Mouse (Mus musculus) midbrain, embryonic 11.5 days (tissue): ENCODE results near the gene Nkx2-2. TPM values are rescaled to one million over a fixed set of nuclear protein-coding genes. Genes with fewer than 3 reads are reported as not detected.

Experiments used
- ATAC-seq: fragments of 200-750 bp; cut with Nextera tagmentation; 2 replicates; pipeline ENCODE4 v1.8.0; 2017; ENCODE audit warnings: moderate TSS enrichment, moderate library complexity; ENCODE audit not compliant: low FRiP score
- DNase-seq: peaks from one replicate; pipeline ENCODE4 v3.0.0; 2015; ENCODE audit warnings: low spot score; ENCODE audit errors: missing footprints
- H3K27ac ChIP-seq: fragments of 300-500 bp; sonication (generic); 2 replicates; pipeline ENCODE4 v1.5.1; 2014; ENCODE audit warnings: low read depth, low read length
- H3K27me3 ChIP-seq: fragments of 300-500 bp; sonication (generic); 2 replicates; pipeline ENCODE4 v1.6.1; 2014; ENCODE audit warnings: mild to moderate bottlenecking, low read length, moderate library complexity, mixed read lengths; ENCODE audit not compliant: control insufficient read depth, insufficient read depth
- H3K36me3 ChIP-seq: fragments of 300-500 bp; sonication (generic); 2 replicates; pipeline ENCODE4 v1.6.1; 2014; ENCODE audit warnings: mild to moderate bottlenecking, low read length, moderate library complexity, mixed read lengths; ENCODE audit not compliant: control insufficient read depth, insufficient read depth
- H3K4me1 ChIP-seq: fragments of 300-500 bp; sonication (generic); 2 replicates; pipeline ENCODE4 v1.6.1; 2014; ENCODE audit warnings: low read length; ENCODE audit not compliant: control insufficient read depth, insufficient read depth
- H3K4me2 ChIP-seq: fragments of 300-500 bp; sonication (generic); 2 replicates; pipeline ENCODE4 v1.6.1; 2014; ENCODE audit warnings: mild to moderate bottlenecking, moderate library complexity
- H3K4me3 ChIP-seq: fragments of 300-500 bp; sonication (generic); 2 replicates; pipeline ENCODE4 v1.5.1; 2014; ENCODE audit warnings: low read depth, low read length
- H3K9ac ChIP-seq: fragments of 300-500 bp; sonication (generic); 2 replicates; pipeline ENCODE4 v1.6.1; 2014; ENCODE audit warnings: low read length
- H3K9me3 ChIP-seq: fragments of 300-500 bp; sonication (generic); 2 replicates; pipeline ENCODE4 v1.6.1; 2016; ENCODE audit warnings: low read length; ENCODE audit not compliant: control insufficient read depth
- WGBS: fragments of 180-500 bp; shearing (Covaris S2); extraction: QIAGEN DNeasy Blood & Tissue Kit; methylation state at CpG from one replicate; pipeline ENCODE4 v1.1.7; 2014; 5-methylcytosine and 5-hydroxymethylcytosine counted together
- polyA plus RNA-seq: library from polyadenylated mRNA; unstranded; fragments of >200 nt; fragmentation: Nextera tagmentation; extraction: Ambion mirVana; gene quantifications from 2 replicates; pipeline ENCODE4 v1.2.1, GENCODE M21; 2014

Gene Nkx2-2
- polyA plus RNA-seq: 14.7 and 16.8 TPM in 2 replicates

DNA sequence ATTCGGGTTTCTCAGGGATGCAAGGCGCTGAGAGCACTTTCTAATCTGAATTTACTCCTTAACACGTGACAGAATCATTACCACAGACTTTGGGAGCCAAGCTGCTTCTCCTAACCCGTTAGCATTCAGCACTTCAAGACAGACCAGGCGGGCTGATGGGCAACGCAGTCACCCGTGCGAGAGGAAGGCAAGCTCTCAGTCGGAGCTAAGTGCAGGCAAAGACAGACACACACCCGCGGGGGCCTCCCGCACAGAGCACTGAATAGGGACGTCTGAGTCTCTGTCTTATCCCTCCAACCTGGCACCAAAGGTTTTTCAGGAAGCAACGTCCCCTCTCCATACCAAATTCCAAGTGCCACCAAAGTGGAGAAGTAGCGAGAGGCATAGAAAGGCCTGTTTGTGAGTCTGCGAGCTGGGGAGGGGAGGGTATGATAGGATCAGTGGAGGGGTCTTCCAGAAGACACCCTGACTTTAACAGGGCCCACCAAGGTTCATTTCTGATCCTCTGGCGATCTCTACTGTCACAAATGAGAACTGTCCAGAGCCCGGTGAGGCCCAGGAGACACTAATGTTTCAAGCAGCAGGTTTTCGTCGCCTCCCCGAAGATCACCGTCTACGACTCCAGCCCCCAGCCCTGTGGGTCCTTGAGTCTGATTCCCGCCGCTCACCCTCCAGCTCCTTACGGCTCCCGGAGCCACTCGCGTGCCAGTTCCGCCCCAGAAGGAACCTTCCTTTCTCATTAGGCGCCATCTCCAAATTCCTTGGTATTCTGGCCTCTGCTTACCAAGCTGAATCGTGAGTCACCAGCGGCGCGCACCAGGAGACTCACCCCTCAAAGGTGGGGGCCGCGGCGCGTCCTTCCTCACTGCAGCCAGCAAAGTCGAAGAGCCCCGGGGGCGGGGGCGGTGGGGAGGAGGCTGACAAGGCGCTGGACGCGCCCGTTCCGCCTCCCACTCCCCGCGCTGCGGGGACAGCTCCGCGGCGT lies at the start of gene Nkx2-2:
Gene Nkx2-2 (minus strand): TSS at position 973 of the 985 bp plus-strand sequence.
- H3K9ac ChIP-seq: peak within 1 kb of the TSS; percentile 44
- DNase-seq (peak; percentile 97), ATAC-seq (peak; percentile 49; the same call in 1 of the 2 replicates)

DNA sequence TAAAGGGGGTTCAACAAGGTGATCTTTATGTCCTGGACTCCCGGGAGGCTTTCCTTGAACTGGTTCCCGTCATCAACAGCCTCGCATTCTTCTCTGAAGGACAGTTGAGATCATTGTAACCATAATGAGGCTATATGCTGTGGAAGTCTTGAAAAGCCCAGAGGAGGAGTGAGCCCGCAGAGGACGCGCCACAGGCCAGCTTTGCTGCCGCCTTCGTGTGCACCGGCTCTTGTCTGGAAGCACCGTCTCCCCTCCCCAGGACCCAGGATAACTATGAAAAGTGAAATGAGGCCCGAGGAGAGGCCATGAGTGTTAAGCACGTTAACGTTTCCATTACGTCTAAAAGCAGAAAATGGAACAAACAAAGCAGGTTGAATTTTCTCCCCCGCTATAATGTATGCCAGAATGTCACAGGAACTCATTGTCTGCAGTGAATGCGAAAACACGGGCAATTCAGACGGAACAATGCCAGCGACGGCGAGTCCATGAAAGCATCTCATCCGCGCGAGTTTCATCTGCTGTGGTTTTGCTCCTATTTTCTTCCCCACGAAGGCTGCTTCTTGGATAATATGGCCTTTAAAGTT lies 41.8 kb upstream of the Nkx2-2 start:
- H3K4me3 ChIP-seq: no peak overlapping the region
- 57% methylated on average over 25 of the region's 25 CpGs for WGBS
- ATAC-seq (peak; percentile 61; the same call in 1 of the 2 replicates), DNase-seq (peak; percentile 85)
- no peaks in the 10 kb centered on the region for H3K27me3 ChIP-seq
- no peaks in the 10 kb centered on the region; the same call in 1 of the 2 replicates for H3K36me3 ChIP-seq
- H3K9me3 ChIP-seq: no peaks in the 10 kb centered on the region; the same call in 1 of the 2 replicates
- peak overlapping the region; percentile 20 for H3K4me2 ChIP-seq
- H3K4me1 ChIP-seq: peaks cover 5% of the 10 kb centered on the region
- no peak overlapping the region; the same call in 1 of the 2 replicates for H3K9ac ChIP-seq
- no peak overlapping the region for H3K27ac ChIP-seq

More for the DNA sequence above, at the start of gene Nkx2-2:
- Histone ChIP-seq H3K27ac (no peak within 1 kb of the TSS), H3K4me3 (peak within 1 kb of the TSS; percentile 28), H3K9me3 (no peaks in the 10 kb centered on the region), H3K4me1 (peaks cover 28% of the 10 kb centered on the region), H3K36me3 (no peaks in the 10 kb centered on the region), H3K27me3 (peaks cover 92% of the 10 kb centered on the region), H3K4me2 (peak within 1 kb of the TSS; percentile 50)
- under 1% methylated on average over 54 of the region's 54 CpGs for WGBS

GRCm38 (mm10) chr2:147231175-147231574 lies 37.1 kb upstream of the Nkx2-2 start:
- Histone ChIP-seq H3K4me3 (no peak overlapping the region), H3K27ac (no peak overlapping the region), H3K9me3 (no peaks in the 10 kb centered on the region; the same call in 1 of the 2 replicates), H3K9ac (no peak overlapping the region), H3K27me3 (no peaks in the 10 kb centered on the region), H3K4me2 (no peak overlapping the region), H3K36me3 (no peaks in the 10 kb centered on the region), H3K4me1 (peaks cover 5% of the 10 kb centered on the region)
- DNase-seq (no peak), ATAC-seq (no peak)
- 89% methylated on average over 5 of the region's 5 CpGs for WGBS

DNA sequence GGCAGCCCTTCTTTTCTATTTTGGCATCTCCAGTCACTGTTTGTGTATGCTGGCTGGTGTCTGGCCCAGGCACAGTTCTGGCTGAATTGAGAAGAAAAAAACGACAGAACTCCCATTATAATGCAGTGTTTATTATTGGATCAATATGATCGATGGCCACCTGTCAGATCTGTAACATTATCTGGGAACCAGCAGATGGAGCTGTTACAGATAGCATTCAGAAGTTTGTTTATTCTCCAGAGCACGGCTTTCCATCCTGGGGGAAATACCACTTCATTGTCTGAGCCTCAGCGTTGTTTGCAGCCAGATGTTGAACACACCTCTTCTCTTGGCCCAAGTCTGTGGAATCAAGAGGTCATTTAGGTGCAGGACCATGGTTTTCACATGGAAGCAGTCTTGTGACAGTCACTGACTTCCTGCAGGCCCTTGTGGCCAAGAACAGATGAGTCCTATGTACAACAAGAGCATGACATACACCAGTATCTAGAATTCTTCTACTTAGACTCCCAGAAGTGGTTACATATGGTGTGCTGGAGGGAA lies 11.1 kb upstream of the Nkx2-2 start:
- Histone ChIP-seq H3K36me3 (no peaks in the 10 kb centered on the region), H3K9ac (no peak overlapping the region), H3K4me1 (no peaks in the 10 kb centered on the region), H3K27ac (no peak overlapping the region), H3K4me3 (no peak overlapping the region), H3K27me3 (no peaks in the 10 kb centered on the region), H3K4me2 (no peak overlapping the region), H3K9me3 (no peaks in the 10 kb centered on the region)
- 32% methylated on average over 4 of the region's 4 CpGs for WGBS
- DNase-seq (peak; percentile 82), ATAC-seq (no peak)

GRCm38 (mm10) chr2:147194711-147195615 lies 920 bp upstream of the Nkx2-2 start:
- H3K27ac ChIP-seq: no peak overlapping the region
- H3K9me3 ChIP-seq: no peaks in the 10 kb centered on the region
- DNase-seq (peak; percentile 95), ATAC-seq (peak; percentile 43)
- peak overlapping the region; percentile 35 for H3K9ac ChIP-seq
- under 1% methylated on average over 69 of the region's 71 CpGs for WGBS
- peak overlapping the region; percentile 50 for H3K4me2 ChIP-seq
- H3K27me3 ChIP-seq: peaks cover 83% of the 10 kb centered on the region
- H3K4me3 ChIP-seq: peak overlapping the region; percentile 28
- H3K36me3 ChIP-seq: no peaks in the 10 kb centered on the region
- H3K4me1 ChIP-seq: peaks cover 18% of the 10 kb centered on the region

GRCm38 (mm10) chr2:147192731-147193130 lies 1.3 kb downstream of the Nkx2-2 start:
- 4% methylated on average over 13 of the region's 13 CpGs for WGBS
- Histone ChIP-seq H3K36me3 (no peaks in the 10 kb centered on the region), H3K27ac (no peak overlapping the region), H3K4me3 (peak overlapping the region; percentile 28; the same call in 1 of the 2 replicates), H3K9me3 (no peaks in the 10 kb centered on the region), H3K9ac (no peak overlapping the region), H3K4me2 (peak overlapping the region; percentile 50), H3K27me3 (peaks cover 95% of the 10 kb centered on the region), H3K4me1 (peaks cover 30% of the 10 kb centered on the region)
- DNase-seq (peak; percentile 93), ATAC-seq (no peak)

DNA sequence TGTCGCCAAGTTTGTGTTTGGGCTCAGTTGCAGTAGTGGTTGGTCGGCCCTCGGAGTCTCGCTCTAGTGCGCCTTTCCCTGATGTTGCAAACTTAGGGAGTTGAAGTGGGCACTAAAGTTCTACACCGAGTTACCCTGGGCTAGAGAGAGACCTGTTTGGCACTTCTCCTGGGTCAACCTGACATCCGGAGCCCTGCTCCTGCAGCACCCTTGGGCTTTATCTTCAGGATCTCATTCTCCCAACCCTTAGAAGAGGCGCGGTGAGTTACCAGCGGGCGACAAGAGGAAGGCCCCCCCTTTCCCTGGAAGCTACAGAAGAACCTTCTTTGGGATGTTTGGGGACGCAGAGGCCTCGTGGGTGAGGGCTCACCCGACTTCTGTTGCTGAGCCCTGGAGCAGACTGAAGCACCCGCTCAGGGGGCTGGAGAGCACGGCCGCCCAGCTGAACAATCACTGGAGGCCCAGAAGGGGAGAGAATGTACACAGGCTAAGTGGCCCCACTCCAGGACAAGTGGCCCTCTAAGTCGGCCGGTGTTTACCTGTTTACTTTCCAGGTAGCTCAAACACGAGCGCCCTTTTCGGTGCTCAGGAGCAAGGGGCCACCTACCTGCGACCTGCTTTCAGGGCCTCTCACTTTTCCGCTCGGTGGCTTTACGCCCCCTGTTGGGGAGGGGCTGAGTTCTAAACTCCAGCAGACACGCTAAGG lies 3.6 kb downstream of the Nkx2-2 start:
- Histone ChIP-seq H3K9me3 (no peaks in the 10 kb centered on the region), H3K4me2 (peak overlapping the region; percentile 29), H3K9ac (no peak overlapping the region), H3K27ac (no peak overlapping the region; the same call in 1 of the 2 replicates), H3K4me1 (peaks cover 44% of the 10 kb centered on the region), H3K4me3 (peak overlapping the region; percentile 4), H3K36me3 (no peaks in the 10 kb centered on the region), H3K27me3 (peaks cover 100% of the 10 kb centered on the region)
- WGBS: under 1% methylated on average over 27 of the region's 27 CpGs
- DNase-seq: peak; percentile 93
- no peak for ATAC-seq
